Mouse (Mus musculus) retina, postnatal 7 days (tissue): ENCODE measurements around the gene Fgfr2.

Source experiments
- DNase-seq: peaks from one replicate; pipeline ENCODE4 v3.0.0-alpha.2; 2012; ENCODE audit warnings: low read depth, low spot score

The Fgfr2 gene

DNA sequence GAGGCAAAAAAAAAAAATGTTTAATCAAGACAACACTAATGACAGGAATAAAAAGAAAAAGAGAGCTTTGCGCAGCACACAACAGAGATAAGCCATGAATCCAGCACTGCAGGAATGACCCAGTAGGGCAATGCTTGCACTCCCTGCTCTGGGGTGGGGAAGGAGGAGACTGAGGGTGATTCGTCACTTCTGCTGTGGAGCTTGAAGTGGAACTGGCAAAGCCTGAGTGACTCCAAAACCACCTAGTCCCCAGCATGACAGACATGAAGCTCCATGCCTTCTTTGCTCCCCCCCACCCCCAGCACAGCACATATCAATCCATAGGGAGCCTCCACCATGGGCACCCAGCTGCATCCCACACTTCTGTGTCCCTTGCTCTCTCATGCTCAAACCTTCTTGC lies 753.4 kb downstream of the Fgfr2 start:
- DNase-seq, result no peak

DNA sequence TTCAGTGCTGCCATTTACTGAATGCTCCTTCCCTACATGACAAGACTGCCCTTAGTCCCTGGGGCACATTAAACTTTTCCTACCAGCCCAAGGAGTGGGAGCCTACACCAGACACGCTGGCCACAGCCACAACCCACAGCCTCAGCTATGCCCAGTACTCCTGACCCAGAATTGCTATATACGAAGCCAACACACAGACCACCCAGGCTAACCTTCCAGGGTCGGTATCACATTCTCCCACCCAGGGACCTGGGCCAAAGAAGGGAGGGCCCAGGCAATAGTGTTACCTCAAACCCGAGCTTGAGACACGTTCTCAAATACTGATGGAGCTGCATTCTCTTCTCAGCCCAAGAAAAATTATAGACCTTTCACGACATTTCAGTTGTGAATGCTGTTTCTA lies 754.3 kb downstream of the Fgfr2 start:
- no peak for DNase-seq

DNA sequence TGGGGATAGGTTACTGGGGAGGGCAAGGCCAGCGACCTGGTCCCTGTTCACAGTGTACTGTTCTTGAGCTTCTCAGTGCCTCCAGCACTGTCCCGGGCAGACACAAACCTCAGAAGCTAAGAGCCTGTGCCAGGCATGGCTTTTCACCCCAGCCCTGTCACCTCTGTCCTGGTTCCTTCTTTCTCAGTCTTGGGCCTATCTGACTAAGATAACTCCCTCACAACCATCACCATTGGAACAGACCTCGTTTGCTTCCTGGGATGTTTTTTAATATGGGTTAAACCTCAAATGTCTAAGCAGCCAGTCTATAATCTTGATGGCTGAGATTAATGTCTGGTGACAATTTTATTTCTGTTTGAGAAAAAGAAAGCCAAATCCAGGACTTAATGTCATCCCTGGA lies 755.8 kb downstream of the Fgfr2 start:
- DNase-seq, result no peak

DNA sequence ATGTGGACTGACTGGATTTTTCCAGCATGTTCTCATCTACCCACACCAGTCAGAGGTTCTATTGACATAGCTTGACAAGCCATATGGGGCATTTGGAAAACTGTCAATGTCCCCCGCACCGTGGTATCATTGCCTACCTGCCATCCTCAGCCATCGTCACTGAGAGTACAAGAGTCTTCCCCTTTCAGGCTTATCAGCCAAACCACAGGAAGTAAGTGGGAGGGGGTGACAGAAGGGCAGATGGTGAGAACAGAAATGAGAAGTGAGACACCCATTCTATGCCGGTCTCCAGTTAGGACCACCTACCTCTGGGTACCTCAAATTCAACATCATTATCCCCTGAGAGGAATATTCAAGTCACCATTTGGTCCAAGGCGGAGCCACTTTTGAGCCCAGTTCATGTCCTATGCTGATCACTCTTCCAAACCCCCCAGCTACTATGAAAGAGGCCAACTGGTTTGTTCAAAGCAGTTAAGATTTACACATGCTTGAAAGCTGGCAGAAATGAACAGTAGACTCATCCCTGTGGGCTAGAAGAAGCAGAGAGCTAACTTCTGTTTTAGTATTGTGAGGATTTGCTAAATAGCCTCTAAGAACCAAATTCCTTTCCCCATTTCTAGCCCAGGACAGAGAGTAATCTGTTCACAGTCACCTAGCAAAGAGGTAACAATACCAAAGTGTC lies 757.3 kb downstream of the Fgfr2 start:
- no peak for DNase-seq

DNA sequence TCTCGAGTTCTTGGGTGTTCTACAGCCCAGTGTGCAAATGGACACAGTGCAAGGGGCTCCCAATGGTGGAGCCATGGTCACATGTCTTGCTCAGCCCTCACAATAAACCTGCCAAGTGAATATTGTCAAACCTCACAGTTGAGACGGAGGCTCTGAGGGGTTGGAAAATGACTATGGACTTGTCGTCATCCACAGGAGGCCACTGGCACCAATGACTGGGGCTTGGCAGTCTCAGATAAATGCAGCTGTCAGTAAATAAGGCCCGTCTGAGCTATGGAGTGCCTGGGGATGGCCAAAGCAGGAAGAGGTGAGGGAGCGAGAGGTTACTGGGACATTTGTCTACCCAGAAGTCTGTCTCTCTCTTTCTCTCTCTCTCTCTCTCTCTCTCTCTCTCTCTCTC lies 758.0 kb downstream of the Fgfr2 start:
- no peak for DNase-seq

DNA sequence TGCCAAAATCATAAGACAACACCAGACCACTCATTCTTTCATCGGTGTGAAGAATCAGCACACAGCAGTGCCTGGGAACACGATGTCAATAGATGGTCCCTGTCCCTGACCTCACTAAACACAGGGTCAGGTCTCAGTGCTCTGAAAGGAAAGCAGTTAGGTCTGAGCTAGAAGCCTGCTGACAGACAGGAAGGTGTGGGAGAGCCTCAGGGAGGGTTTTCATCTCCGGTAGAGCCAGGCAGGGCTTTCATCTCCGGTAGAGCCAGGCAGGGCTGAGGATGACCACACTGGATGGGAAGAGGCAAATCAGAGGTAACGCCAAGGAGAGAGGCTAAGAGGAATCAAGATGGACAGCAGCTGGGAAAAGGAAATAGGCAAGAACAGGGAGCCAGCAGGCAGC lies 758.6 kb downstream of the Fgfr2 start:
- no peak for DNase-seq

DNA sequence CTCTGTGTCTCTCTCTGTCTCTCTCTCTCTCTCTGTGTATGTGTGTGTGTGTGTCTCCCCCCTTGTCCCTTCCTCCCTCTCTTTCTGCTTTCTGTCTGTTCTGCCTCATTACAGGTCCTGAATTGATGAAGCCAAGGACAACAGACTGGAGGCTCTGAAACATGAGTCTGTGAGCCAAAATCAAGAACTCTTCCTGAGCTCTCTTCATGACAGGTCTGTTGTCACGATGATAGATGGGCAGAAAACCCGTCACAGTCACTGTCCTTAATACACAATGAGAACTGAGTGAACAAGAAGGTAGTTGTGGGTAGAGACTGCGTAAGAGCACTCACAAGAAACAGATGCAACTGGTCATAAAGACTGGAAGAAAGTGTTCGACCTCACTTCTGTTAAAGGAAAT lies 762.8 kb downstream of the Fgfr2 start:
- DNase-seq, result no peak

DNA sequence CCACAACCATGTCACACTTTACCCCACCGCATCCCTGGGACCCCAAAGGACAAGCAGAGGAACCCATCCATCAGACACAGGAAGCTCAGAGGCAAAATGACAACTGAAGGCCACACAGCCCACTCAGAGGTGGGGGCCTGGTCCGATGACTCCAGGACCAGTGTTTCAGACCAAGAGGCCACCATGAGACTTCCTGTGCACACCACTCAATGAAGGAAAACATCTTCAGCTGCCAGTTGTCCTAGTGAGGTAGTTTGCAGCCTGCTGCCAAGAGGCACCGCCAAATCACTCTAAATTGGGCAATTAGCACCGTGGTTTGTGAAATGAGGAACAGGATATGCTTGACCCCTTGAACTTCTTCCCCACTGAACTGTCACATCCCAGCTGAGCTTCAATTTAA lies 764.4 kb downstream of the Fgfr2 start:
- DNase-seq, result no peak

DNA sequence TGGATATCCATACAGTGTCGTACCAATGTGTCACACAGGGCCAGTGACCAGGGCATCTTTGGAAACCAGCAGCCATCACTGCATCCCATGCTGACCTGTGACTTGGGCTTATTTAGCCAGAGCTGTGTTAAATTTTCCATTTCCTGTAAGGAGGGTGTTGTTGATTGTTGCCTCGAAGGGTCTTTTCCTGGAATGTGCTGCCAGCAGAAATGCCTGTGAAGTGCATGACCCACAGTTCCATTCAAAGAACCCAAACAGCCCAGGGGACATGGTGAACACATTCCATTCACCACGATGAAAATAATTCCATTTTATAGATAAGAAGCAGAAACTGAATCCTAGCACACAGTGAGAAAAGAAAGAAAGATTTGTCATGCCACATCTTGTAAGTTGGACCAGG lies 764.9 kb downstream of the Fgfr2 start:
- DNase-seq, result no peak

DNA sequence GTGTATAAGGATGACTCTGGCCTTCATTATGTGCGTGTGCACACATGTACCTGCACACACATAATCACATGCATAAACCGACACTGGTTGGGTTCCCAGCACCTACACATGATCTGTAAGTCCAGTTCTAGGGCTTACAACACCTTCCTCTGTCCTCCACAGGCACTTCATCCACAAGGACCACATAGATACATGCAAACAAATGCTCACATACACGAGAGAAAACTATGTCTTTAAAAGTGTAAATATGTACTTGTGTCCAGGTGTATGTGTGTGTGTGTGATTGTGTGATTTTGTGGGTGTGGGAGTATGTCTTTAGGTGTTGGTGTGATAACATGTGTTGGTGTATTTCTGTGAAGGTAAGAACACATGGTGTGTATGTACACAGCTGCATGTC lies 765.3 kb downstream of the Fgfr2 start:
- DNase-seq, result no peak

DNA sequence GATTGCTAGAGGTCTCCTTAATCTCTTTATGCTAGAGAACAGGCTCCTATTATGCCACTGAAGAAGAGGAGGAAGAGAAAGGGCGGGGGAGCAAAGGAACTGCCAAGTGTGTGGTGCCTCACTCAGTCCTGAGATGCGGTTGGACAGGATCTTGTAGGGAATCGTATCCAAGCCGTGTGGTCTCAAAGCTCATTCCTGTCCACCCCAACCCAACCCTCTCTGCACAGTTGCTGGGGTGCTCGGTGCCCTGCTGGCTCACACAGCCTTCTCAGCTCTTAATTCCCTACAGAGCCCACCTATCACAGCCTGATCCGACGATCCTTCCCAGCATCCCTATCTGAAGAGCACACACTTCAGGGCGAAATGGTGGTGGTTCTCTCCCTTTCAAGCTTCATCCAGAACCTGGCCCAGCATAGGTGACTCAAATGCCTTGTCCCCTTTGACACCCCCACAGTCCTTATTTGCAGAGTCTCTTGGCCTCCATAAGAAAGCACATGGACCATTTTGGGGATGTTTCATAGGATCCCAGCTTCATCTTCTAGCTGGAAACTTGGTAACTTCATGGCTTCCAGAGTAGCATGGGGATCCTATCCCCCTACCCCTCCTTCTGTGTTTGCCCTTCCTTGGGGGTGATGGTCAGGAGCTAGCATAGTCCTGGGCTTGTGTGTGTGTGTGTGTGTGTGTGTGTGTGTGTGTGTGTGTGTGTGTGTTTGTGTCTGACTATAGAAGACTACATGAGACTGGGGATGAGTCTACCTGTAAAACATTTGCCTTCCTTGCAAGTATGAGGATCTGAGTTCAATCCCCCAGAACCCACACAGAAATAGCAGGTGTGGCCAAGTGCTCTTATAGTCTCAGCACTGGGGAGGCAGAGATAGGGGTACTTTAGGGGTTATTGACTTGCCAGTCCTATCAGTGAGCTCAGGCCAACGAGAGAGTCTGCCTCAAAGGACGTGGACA lies 766.0 kb downstream of the Fgfr2 start:
- DNase-seq, result no peak

DNA sequence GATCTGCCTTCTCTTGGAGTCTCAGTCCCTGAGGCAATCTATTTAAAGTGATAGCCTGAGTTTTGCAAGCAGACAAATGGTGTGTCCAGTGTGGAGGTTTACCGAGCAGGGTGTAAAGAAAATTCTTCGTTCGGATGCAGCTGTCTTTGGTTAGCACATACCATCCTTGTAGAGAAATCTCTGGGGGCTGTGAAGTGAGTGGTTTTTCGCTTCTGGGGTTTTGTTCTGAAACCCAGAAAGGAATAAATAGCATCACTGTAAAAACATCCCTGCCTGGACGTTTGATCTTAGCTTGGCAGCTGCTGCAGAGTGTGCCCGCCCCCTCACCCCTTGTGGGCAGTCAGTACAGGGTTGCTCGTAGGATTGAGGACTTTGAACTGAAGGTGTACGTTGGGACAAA lies 767.0 kb downstream of the Fgfr2 start:
- DNase-seq, result no peak

DNA sequence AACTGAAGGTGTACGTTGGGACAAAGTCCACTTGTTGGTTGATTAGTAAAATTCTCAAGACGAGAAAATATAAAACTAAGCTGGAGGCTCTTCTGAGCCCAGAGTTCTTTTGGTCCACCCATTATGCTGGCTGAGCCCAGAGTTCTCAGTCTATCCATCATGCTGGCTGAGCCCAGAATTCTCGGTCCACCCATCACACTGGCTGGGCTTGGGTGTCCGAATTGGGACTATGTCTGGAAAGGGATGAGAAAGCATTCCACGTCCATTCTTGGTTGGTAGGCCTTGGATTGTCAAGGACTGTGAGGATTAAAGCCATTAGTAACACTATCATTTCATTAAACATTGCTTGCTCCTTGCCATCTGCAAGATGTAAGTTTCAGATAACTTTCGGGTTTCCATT lies 767.4 kb downstream of the Fgfr2 start:
- DNase-seq, result no peak

DNA sequence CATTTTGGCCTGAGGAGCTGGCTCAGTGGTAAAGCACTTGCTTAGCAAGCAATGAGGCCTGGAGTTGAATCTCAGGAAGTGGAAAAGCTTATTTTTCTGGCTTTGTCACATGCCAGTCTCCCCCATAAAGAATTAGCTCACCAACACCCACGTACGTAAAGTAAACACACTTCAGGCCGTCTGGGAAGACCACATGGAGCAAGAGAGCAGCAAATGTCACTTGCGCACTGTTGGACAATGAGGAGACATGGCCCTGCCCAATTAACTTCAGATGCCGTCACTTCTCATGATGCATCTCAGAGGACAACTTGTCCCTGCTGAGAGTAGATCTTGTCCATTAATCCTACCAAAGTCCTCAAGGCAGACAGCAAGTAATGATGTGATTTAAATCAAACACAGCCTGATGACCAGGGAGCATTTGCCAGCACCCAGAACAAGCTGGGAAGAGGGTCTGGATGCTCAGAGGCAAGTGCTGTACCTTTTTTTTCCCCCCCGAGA lies 774.0 kb downstream of the Fgfr2 start:
- DNase-seq, result no peak

DNA sequence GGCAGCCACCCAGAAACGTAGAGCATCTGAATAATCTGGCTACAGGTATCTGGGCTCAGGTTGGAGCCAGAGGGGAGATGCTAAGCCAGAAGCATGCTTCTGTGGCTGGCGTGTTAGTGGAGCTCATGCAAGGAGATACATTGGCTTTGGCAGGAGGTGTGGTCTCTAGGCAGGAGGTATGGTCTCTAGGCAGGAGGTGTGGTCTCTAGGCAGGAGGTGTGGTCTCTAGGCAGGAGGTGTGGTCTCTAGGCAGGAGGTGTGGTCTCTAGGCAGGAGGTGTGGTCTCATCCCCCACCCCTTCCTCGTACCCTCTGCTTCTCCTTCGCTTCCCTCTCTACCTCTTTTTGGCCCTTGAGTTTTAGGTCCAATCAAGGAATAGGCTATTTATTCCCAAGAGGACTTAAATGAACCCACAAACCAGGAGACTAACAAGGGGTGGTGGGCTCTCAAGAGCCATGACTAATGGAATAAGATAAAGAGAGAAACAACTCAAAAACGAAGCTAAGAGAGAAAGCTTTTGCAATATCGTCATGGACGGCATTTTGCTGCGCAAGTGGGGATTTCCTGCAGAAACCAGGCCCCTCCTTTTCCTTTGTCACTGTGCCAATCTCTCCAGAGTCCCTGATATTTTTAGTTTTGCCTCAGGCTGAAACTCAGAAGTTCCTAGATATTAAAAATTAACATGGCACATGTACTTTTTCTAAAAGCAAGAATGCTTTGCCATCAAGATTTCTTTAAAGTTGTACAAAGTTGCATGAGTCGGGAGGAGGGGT lies 775.7 kb downstream of the Fgfr2 start:
- DNase-seq, result no peak

DNA sequence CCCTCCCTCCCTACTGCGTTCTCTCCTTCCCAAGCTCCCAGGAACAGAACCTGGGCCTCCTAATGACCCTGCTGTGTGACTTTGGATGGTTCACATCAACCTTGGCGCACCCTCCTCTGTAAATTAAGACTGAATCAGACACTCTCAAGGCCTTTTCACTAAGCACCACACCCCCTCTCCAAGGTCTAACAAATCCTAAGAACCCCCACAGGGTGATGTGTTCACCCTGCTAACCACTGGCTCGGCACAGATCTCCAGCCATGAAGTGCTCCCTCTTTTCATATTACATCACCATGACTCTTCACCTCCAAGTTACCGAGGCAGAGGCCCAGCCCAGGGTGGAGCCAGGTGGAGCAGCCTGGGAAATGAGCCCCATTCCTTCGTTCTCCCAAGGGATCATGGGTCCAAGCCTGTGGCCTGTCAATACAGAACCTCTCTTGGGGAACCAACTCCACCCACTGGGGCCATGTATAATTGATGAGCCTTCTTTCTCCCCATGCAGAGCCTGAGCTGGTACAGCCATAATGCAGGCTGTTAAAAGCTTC lies 777.6 kb downstream of the Fgfr2 start:
- DNase-seq, result no peak

DNA sequence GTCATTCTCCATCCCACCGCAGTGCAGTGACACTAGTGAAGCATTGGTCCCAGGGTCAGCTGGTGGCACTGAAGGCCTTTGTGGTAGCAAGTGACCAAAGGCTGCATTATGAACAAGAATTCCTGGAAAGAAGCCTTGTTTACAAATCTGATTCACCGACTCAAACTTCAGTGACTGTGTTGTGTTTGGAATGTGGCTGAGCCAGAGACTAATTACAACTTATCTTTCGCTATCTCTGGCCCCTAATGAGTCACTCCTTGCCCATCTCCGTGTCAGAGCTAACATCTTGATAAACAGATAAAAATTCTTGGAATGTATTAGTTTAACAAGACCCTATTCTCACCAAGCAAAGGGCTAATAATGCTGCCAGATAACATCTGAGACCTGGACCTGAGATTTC lies 778.5 kb downstream of the Fgfr2 start:
- no peak for DNase-seq

DNA sequence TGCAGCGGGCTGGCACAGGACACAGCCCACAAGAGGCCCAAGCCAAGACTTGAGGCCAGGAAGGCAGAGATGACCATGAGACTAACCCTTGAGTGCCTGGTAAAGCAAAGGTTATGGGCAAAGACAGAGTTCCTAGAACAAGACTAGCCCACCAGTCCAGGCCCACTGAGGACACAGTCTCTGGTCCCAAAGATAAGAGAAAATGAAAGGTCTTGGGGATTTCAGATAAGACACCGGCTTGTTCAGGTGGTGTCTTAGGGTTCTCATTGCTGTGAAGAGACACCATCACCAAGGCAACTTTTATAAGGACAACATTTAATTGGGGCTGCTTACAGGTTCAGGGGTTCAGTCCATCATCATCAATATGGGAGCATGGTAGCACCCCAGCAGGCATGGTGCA lies 779.2 kb downstream of the Fgfr2 start:
- no peak for DNase-seq

DNA sequence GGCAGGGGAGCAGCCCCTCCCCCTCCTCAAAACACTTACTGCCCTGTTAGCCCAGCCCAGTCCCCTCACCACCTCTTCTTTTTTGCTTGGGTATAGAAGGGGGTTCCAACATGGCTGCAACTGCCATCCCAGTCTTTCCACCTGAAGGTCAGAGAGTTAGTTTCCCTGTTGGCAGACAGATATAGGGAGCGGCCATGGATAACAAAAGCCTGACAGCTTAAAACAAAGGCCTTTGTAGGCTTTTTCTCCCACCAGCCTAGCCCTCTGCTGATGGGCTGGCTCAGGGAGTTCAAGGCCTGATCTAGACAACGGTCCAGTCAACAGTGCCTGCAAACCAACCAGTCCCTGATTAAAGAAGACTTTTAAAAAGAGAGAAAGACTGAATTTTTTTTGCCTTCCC lies 780.0 kb downstream of the Fgfr2 start:
- DNase-seq, result no peak

DNA sequence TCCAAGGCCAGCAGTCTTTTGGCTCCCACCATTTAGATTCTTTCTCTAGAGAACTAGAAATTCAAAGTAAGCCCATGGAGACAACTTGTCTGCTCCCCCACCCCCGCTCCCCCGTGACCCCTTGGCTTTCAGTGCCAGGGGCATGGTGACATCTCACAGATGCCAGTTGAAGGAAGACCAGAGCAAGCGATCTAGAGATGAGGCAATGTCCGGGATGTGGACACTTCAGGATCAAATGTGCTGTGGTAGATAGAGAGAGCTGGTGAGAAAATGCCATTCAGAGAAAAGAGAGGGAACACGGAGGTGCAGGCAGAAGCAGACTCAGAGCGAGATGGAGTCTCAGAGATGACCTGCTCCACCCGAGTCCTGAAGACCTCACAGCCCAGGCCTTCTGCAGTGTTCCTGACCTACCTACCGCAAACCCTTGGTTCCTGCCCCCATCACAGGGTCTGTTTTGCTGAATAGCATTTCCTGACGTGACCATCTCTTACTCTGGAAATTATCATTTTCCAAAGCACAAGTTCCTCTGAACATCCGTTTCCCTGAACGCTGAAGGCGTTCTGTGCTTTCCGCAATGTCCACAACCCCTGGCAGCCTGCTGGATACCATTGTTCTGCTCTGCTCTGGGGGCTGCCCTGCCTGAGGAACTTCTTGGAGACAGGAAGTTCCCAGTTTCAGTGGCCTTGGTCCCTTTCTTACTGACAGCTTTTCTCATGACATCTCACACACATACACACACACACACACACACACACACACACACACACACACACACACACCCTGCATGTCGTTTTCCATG lies 783.9 kb downstream of the Fgfr2 start:
- DNase-seq, result no peak

DNA sequence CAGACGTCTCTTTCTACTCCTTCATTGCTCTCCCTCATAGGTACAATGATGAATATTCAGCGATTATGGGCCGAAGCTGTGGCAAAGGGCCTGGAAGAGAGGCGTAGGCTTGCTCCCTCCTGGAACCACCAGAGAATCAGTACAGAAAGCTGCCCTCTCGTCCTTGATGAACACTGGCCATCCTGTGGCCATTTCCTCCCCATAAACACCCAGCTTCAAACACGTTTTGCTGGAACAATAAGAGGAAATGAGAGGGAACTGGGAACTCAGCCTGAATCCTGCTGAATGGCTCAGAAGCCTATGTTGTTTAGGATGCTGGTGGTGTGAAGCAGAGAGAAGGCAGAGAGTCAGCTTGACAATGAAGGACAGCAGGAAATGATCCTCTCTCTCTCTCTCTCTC lies 784.8 kb downstream of the Fgfr2 start:
- DNase-seq, result no peak
